Mouse (Mus musculus): ENCODE measurements around the gene Cyb5r4. TPM values are rescaled to one million over a fixed set of nuclear protein-coding genes. Genes with fewer than 3 reads are reported as not detected.
"Not testable (repeated sequence)": the region's sequence is repeated elsewhere in the genome, so short reads cannot be mapped to it uniquely, and the experiment has no call there.

Gene Cyb5r4
- total RNA-seq (2014; rRNA removed; ENCODE audit: low replicate concordance) (23.5 and 24.4 TPM in 2 replicates), polyA plus RNA-seq (2015; fragmentation: Nextera tagmentation; extraction: Ambion mirVana) (33.4 and 43.3 TPM in 2 replicates)

DNA sequence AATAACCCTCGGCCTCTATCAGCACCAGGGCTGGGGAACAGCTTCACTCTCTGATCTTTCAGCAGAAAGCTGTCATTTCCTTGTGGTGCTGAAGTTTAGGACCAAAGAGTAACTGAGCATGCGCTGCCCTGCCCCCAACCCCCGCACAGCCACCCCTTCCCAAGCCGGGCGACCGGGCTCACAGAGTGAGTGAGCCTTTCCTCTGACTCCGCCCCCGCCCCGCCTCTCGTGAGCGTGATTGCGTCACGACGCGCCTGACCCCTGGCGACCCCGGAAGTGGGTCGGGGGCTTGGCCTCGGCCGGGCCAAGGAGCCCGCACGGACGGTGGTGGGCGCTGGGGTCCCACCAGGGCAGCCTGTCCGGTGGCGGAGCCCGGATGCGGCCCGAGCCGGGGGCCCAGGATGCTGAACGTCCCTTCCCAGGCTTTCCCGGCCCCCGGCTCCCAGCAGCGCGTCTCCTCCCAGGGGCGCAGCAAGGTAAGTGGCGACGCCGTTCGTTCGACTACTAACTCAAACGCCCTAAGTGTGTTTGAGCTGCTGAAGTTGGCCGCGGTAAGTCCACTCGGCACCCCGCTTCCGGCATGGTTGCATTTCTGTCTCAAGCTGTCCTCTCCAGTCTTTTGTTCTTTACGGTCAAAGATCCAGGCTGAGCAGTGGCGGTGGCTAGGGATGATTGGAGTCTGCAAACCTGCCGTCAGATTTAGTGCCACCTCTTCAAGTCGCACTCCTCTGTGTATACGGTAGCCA, at the start of gene Cyb5r4:
Gene Cyb5r4, plus strand, starts transcription at position 237 of the 746 bp plus-strand sequence.
- ATAC-seq (ENCODE audit: insufficient read depth, low read depth) (peak; percentile 100), DNase-seq (ENCODE audit: low spot score) (peak; percentile 97)
- TF ChIP-seq CTCF (IDR thresholded peaks at IDR 0.05; ENCODE audit: low read depth) (no peak), EP300 (IDR thresholded peaks at IDR 0.05; ENCODE audit: low read depth) (peak; percentile 62; the same call in 1 of the 2 replicates)
- 0% methylated on average over 51 of the region's 52 CpGs for WGBS
- Histone ChIP-seq H3K9ac (replicated peaks; ENCODE audit: low read depth, low read length) (peak within 1 kb of the TSS; percentile 68), H3K9me3 (replicated peaks; ENCODE audit: control insufficient read depth, low read length) (no peaks in the 10 kb centered on the region), H3K27ac (ENCODE audit: low read depth) (peak within 1 kb of the TSS; percentile 85), H3K4me2 (ENCODE audit: low read depth, low read length) (peak within 1 kb of the TSS; percentile 64), H3K36me3 (replicated peaks; ENCODE audit: control insufficient read depth, insufficient read depth, low read length) (no peaks in the 10 kb centered on the region), H3K4me3 (ENCODE audit: low read depth, low read length) (peak within 1 kb of the TSS; percentile 83), H3K4me1 (ENCODE audit: control insufficient read depth, insufficient read depth) (peaks cover 9% of the 10 kb centered on the region; the same call in 1 of the 2 replicates), H3K27me3 (ENCODE audit: control insufficient read depth, insufficient read depth, low read length) (no peaks in the 10 kb centered on the region)

DNA sequence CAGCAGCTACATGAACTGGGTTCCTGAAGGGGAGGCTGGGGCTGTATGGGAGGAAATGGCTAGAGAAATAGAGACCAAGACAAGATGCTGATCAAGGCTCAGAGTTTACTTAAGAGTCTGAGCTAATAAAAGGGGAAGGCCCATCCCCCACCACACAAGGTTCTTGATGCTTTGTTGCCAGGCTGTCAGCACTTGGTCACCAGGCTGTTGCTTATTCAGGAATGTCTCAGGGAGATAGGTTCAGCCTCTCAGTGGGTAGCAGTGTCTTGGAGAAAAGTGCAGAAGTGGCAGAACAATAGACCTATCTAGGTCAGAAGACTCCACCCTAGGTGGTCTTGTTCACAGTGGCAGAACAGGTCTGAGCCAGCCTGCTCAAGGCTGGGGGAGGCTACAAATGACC, 49.3 kb upstream of the Cyb5r4 start:
- H3K36me3 ChIP-seq (replicated peaks; ENCODE audit: control insufficient read depth, insufficient read depth, low read length); H3K9ac ChIP-seq (replicated peaks; ENCODE audit: low read depth, low read length); H3K27ac ChIP-seq (ENCODE audit: low read depth); H3K9me3 ChIP-seq (replicated peaks; ENCODE audit: control insufficient read depth, low read length); H3K4me1 ChIP-seq (ENCODE audit: control insufficient read depth, insufficient read depth); H3K4me2 ChIP-seq (ENCODE audit: low read depth, low read length); DNase-seq (ENCODE audit: low spot score); ATAC-seq (ENCODE audit: insufficient read depth, low read depth); H3K27me3 ChIP-seq (ENCODE audit: control insufficient read depth, insufficient read depth, low read length); H3K4me3 ChIP-seq (ENCODE audit: low read depth, low read length): not testable (repeated sequence)

DNA sequence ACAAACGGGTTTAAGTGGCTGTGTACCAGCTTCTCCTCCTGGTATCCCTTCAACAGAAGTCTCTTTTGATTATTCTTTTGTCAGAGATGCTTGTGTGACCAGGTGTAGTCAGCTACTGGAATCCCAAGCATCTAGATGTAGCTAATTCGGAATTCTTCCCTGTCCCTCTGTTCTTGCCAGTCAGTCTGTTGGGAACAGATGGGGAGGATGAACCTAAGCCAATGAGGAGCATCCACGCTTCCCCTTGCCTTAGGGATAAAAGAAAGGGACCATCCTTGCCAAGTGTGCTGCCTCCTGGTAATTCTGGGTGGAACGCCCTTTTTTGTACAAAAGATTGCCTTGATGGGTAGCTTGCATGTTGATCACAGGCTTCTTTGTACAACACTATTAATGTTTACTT, 48.3 kb upstream of the Cyb5r4 start:
- no peak overlapping the region for H3K9ac ChIP-seq (replicated peaks; ENCODE audit: low read depth, low read length)
- no peak for DNase-seq (ENCODE audit: low spot score)
- H3K27ac ChIP-seq (ENCODE audit: low read depth) = no peak overlapping the region
- H3K4me1 ChIP-seq (ENCODE audit: control insufficient read depth, insufficient read depth) = peaks cover 4% of the 10 kb centered on the region; the same call in 1 of the 2 replicates
- H3K4me2 ChIP-seq (ENCODE audit: low read depth, low read length) = no peak overlapping the region
- TF ChIP-seq CTCF (IDR thresholded peaks at IDR 0.05; ENCODE audit: low read depth) (no peak), EP300 (IDR thresholded peaks at IDR 0.05; ENCODE audit: low read depth) (no peak)
- no peaks in the 10 kb centered on the region for H3K9me3 ChIP-seq (replicated peaks; ENCODE audit: control insufficient read depth, low read length)
- no peaks in the 10 kb centered on the region for H3K36me3 ChIP-seq (replicated peaks; ENCODE audit: control insufficient read depth, insufficient read depth, low read length)
- ATAC-seq (ENCODE audit: insufficient read depth, low read depth) = no peak
- 70% methylated on average over 4 of the region's 4 CpGs for WGBS
- no peaks in the 10 kb centered on the region for H3K27me3 ChIP-seq (ENCODE audit: control insufficient read depth, insufficient read depth, low read length)
- no peak overlapping the region for H3K4me3 ChIP-seq (ENCODE audit: low read depth, low read length)

DNA sequence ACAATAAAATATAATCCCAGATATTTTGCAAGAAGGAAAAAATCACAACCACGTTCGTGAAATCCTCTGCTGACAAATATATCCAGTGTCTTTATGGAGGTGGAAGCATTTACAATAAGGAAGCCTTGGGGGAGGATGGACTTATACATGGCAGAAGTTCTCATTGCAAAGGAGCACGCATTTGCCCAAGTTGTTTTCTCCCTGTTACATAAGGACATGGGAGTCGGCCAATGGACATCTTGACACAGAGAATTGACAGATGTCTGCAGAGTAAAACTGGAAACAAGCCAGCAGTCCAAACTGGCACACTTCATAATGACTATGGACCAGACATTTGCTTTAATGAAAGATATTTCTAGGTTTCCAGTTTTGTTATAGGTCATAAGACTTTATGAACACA, 44.9 kb upstream of the Cyb5r4 start:
- H3K9ac ChIP-seq (replicated peaks; ENCODE audit: low read depth, low read length) = no peak overlapping the region
- no peaks in the 10 kb centered on the region for H3K9me3 ChIP-seq (replicated peaks; ENCODE audit: control insufficient read depth, low read length)
- no peak overlapping the region for H3K4me3 ChIP-seq (ENCODE audit: low read depth, low read length)
- DNase-seq (ENCODE audit: low spot score) = no peak
- no peaks in the 10 kb centered on the region for H3K27me3 ChIP-seq (ENCODE audit: control insufficient read depth, insufficient read depth, low read length)
- peaks cover 4% of the 10 kb centered on the region; the same call in 1 of the 2 replicates for H3K4me1 ChIP-seq (ENCODE audit: control insufficient read depth, insufficient read depth)
- H3K36me3 ChIP-seq (replicated peaks; ENCODE audit: control insufficient read depth, insufficient read depth, low read length) = no peaks in the 10 kb centered on the region
- TF ChIP-seq EP300 (IDR thresholded peaks at IDR 0.05; ENCODE audit: low read depth) (no peak), CTCF (IDR thresholded peaks at IDR 0.05; ENCODE audit: low read depth) (no peak)
- no peak for ATAC-seq (ENCODE audit: insufficient read depth, low read depth)
- WGBS = 59% methylated on average over 4 of the region's 4 CpGs
- no peak overlapping the region for H3K4me2 ChIP-seq (ENCODE audit: low read depth, low read length)
- H3K27ac ChIP-seq (ENCODE audit: low read depth) = no peak overlapping the region

DNA sequence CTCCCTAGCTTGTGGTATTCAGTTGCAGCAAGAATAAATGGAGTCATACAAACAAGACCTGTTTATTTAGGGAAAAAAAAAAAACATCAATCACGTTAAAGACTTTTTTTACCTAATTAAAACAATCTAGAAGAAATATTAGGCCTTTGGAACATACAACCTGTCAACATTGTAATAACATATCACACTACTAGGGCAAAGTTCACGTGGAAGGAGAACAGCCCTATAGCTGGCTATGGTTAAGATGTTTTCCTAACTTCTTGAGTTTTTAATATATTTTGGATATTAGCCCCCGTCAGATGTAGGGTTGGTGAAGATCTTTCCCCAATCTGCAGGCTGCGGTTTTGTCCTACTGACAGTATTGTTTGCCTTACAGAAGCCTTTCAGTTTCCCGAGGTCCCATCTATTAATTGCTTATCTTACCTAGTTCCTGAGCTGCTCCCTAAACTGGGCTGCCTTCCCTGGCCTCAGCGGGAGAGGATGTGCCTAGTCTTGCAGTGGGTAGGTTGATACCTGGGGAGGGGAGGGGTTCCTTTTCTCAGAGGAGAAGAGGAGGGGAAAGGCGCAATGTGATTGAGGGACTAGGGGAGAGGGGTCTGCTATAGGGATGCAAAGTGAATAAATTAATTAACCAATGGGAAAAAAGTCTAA, 43.4 kb upstream of the Cyb5r4 start:
- Histone ChIP-seq H3K4me2 (ENCODE audit: low read depth, low read length) (no peak overlapping the region), H3K4me1 (ENCODE audit: control insufficient read depth, insufficient read depth) (peaks cover 4% of the 10 kb centered on the region; the same call in 1 of the 2 replicates), H3K27ac (ENCODE audit: low read depth) (no peak overlapping the region), H3K9ac (replicated peaks; ENCODE audit: low read depth, low read length) (no peak overlapping the region), H3K27me3 (ENCODE audit: control insufficient read depth, insufficient read depth, low read length) (no peaks in the 10 kb centered on the region), H3K4me3 (ENCODE audit: low read depth, low read length) (no peak overlapping the region), H3K36me3 (replicated peaks; ENCODE audit: control insufficient read depth, insufficient read depth, low read length) (no peaks in the 10 kb centered on the region), H3K9me3 (replicated peaks; ENCODE audit: control insufficient read depth, low read length) (no peaks in the 10 kb centered on the region)
- WGBS = 67% methylated on average over 7 of the region's 7 CpGs
- ATAC-seq (ENCODE audit: insufficient read depth, low read depth) (no peak), DNase-seq (ENCODE audit: low spot score) (no peak)
- TF ChIP-seq CTCF (IDR thresholded peaks at IDR 0.05; ENCODE audit: low read depth) (no peak), EP300 (IDR thresholded peaks at IDR 0.05; ENCODE audit: low read depth) (no peak)

Measured in heart, postnatal 0 days (tissue).